Mouse (Mus musculus) myocyte (in vitro differentiated cells): ENCODE measurements around the gene Lap3. TPM values are rescaled to one million over a fixed set of nuclear protein-coding genes. Genes with fewer than 3 reads are reported as not detected.
A peak's percentile ranks its signal among the peaks of the same experiment; 100 is the strongest.

Source experiments
- H3K27me3 ChIP-seq: one replicate; pipeline ENCODE4 v1.6.1; 2011; ENCODE audit not compliant: control insufficient read depth, insufficient read depth, insufficient read length
- H3K36me3 ChIP-seq: one replicate; pipeline ENCODE4 v1.6.1; 2011; ENCODE audit not compliant: control insufficient read depth, insufficient read depth
- H3K4me2 ChIP-seq: one replicate; pipeline ENCODE4 v1.6.1; 2011; ENCODE audit warnings: low read depth, control low read depth
- H3K4me3 ChIP-seq: one replicate; pipeline ENCODE4 v1.5.1; 2011; ENCODE audit warnings: mild to moderate bottlenecking, control low read depth, moderate library complexity
- H3K79me2 ChIP-seq: one replicate; pipeline ENCODE4 v1.6.1; 2011; ENCODE audit not compliant: control insufficient read depth, insufficient read depth
- H3ac ChIP-seq: one replicate; pipeline ENCODE4 v1.6.1; 2011; ENCODE audit not compliant: control insufficient read depth, insufficient read length
- CEBPB ChIP-seq: IDR thresholded peaks from 2 replicates; pipeline ENCODE4 v1.6.1; 2011; ENCODE audit warnings: mild to moderate bottlenecking, moderate library complexity; ENCODE audit not compliant: poor library complexity, insufficient read depth, severe bottlenecking
- E2F4 ChIP-seq: IDR thresholded peaks from one replicate; pipeline ENCODE4 v1.6.1; 2011; ENCODE audit warnings: mild to moderate bottlenecking, control low read depth, moderate library complexity; ENCODE audit not compliant: insufficient read depth
- MAX ChIP-seq: IDR thresholded peaks from one replicate; pipeline ENCODE4 v1.6.1; 2011; ENCODE audit warnings: low read depth, mild to moderate bottlenecking, control low read depth
- MYOD1 ChIP-seq, 3 experiments: IDR thresholded peaks; one replicate each; pipeline ENCODE4 v1.6.1; 2011; ENCODE audit warnings: control low read depth in 2 of 3, low read depth in 2 of 3, mild to moderate bottlenecking in 2 of 3, moderate library complexity in 1 of 3; ENCODE audit not compliant: insufficient read length in 2 of 3, control insufficient read depth in 1 of 3
- MYOG ChIP-seq, 3 experiments: IDR thresholded peaks; one replicate each; pipeline ENCODE4 v1.6.1; 2011; ENCODE audit warnings: control low read depth in 2 of 3, low read depth in 2 of 3, mild to moderate bottlenecking in 2 of 3; ENCODE audit not compliant: insufficient read length in 2 of 3, control insufficient read depth in 1 of 3, insufficient read depth in 1 of 3
- POLR2A ChIP-seq: IDR thresholded peaks from one replicate; pipeline ENCODE4 v1.6.1; 2011; ENCODE audit warnings: low read depth, mild to moderate bottlenecking, control low read depth, moderate library complexity; ENCODE audit not compliant: insufficient read length
- POLR2AphosphoS2 ChIP-seq: IDR thresholded peaks from one replicate; pipeline ENCODE4 v1.6.1; 2011; ENCODE audit warnings: low read depth, control low read depth; ENCODE audit not compliant: insufficient read length
- REST ChIP-seq: IDR thresholded peaks from one replicate; pipeline ENCODE4 v1.6.1; 2011; ENCODE audit warnings: mild to moderate bottlenecking, control low read depth, moderate library complexity; ENCODE audit not compliant: insufficient read depth, insufficient read length
- SRF ChIP-seq: IDR thresholded peaks from one replicate; pipeline ENCODE4 v1.6.1; 2011; ENCODE audit warnings: low read depth; ENCODE audit not compliant: control insufficient read depth, insufficient read length
- TCF12 ChIP-seq: IDR thresholded peaks from one replicate; pipeline ENCODE4 v1.6.1; 2011; ENCODE audit warnings: mild to moderate bottlenecking, control low read depth; ENCODE audit not compliant: poor library complexity, insufficient read depth, severe bottlenecking
- TCF3 ChIP-seq: IDR thresholded peaks from one replicate; pipeline ENCODE4 v1.6.1; 2011; ENCODE audit warnings: low read depth, control low read depth; ENCODE audit not compliant: insufficient read length
- USF1 ChIP-seq: IDR thresholded peaks from one replicate; pipeline ENCODE4 v1.6.1; 2011; ENCODE audit warnings: low read depth, mild to moderate bottlenecking, control low read depth, moderate library complexity
- polyA plus RNA-seq: library from polyadenylated mRNA; unstranded; fragments of >200 nt; fragmentation: generic; extraction: Trizol; gene quantifications from one replicate; pipeline ENCODE4 v1.2.1, GENCODE M21; 2012; ENCODE audit warnings: missing spikeins

Gene Lap3
- polyA plus RNA-seq, 1 experiment: 70.5 TPM

GRCm38 (mm10) chr5:45449831-45450716, 43.1 kb upstream of the Lap3 start, which contains the start of gene Qdpr:
Qdpr (minus strand) TSS chr5:45450236.
- H3K4me2 ChIP-seq: peak within 1 kb of the TSS; percentile 95
- H3K79me2 ChIP-seq: no peaks in the 10 kb centered on the region
- TF ChIP-seq SRF (no peak), REST (no peak), MYOD1 (IDR thresholded peaks at IDR 0.05; ENCODE audit: control insufficient read depth in 1 of 3, insufficient read length in 2 of 3, low read depth in 2 of 3) (peak in 1 of 3 experiments; percentile 17), POLR2AphosphoS2 (peak; percentile 75), TCF12 (no peak), USF1 (peak; percentile 72), POLR2A (peak; percentile 84)
- no peaks in the 10 kb centered on the region for H3K27me3 ChIP-seq
- H3K36me3 ChIP-seq: no peaks in the 10 kb centered on the region
- peak within 1 kb of the TSS; percentile 1 for H3ac ChIP-seq
- H3K4me3 ChIP-seq: peak within 1 kb of the TSS; percentile 34

- no peak within 1 kb of the TSS for H3ac ChIP-seq
- H3K79me2 ChIP-seq: no peaks in the 10 kb centered on the region
- TF ChIP-seq POLR2A (no peak), TCF12 (no peak)
- no peaks in the 10 kb centered on the region for H3K36me3 ChIP-seq
- H3K4me3 ChIP-seq: no peak within 1 kb of the TSS
- H3K4me2 ChIP-seq: peak within 1 kb of the TSS; percentile 26
- H3K27me3 ChIP-seq: no peaks in the 10 kb centered on the region
Observed at GRCm38 (mm10) chr5:45453451-45453850, 39.7 kb upstream of the Lap3 start, which contains the start of gene Clrn2. Clrn2 (plus strand) TSS chr5:45453751.

- no peak for TF ChIP-seq POLR2A
- no peak for TF ChIP-seq MYOG (IDR thresholded peaks at IDR 0.05; ENCODE audit: control insufficient read depth in 1 of 3, insufficient read depth in 1 of 3, insufficient read length in 2 of 3, low read depth in 2 of 3)
- TF ChIP-seq MYOD1 (IDR thresholded peaks at IDR 0.05; ENCODE audit: control insufficient read depth in 1 of 3, insufficient read length in 2 of 3, low read depth in 2 of 3): no peak
- no peak for TF ChIP-seq USF1
- TF ChIP-seq CEBPB: no peak
- TF ChIP-seq SRF: no peak
- TF ChIP-seq E2F4: no peak
- TF ChIP-seq TCF3: no peak
- TF ChIP-seq REST: no peak
- TF ChIP-seq MAX: no peak
- TF ChIP-seq TCF12: no peak
- TF ChIP-seq POLR2AphosphoS2: no peak
- no peaks in the 10 kb centered on the region for H3K27me3 ChIP-seq
- no peaks in the 10 kb centered on the region for H3K36me3 ChIP-seq
- no peaks in the 10 kb centered on the region for H3K79me2 ChIP-seq
- no peak overlapping the region for H3K4me2 ChIP-seq
- H3ac ChIP-seq: no peak overlapping the region
- no peak overlapping the region for H3K4me3 ChIP-seq
Observed at GRCm38 (mm10) chr5:45454456-45454855, 38.7 kb upstream of the Lap3 start.

- Histone ChIP-seq H3K27me3 (no peaks in the 10 kb centered on the region), H3K36me3 (no peaks in the 10 kb centered on the region), H3K79me2 (no peaks in the 10 kb centered on the region), H3K4me2 (peak overlapping the region; percentile 77), H3ac (no peak overlapping the region), H3K4me3 (no peak overlapping the region)
- TF ChIP-seq E2F4: no peak
- TF ChIP-seq CEBPB: no peak; the same call in 1 of the 2 replicates
- TF ChIP-seq USF1: no peak
- no peak for TF ChIP-seq MYOD1 (IDR thresholded peaks at IDR 0.05; ENCODE audit: control insufficient read depth in 1 of 3, insufficient read length in 2 of 3, low read depth in 2 of 3)
- no peak for TF ChIP-seq REST
- no peak for TF ChIP-seq MYOG (IDR thresholded peaks at IDR 0.05; ENCODE audit: control insufficient read depth in 1 of 3, insufficient read depth in 1 of 3, insufficient read length in 2 of 3, low read depth in 2 of 3)
- no peak for TF ChIP-seq MAX
- TF ChIP-seq POLR2AphosphoS2: no peak
- TF ChIP-seq POLR2A: no peak
- no peak for TF ChIP-seq TCF3
Observed at GRCm38 (mm10) chr5:45472880-45473450, 20.2 kb upstream of the Lap3 start.

- Histone ChIP-seq H3K79me2 (no peaks in the 10 kb centered on the region), H3K4me3 (no peak overlapping the region), H3K27me3 (no peaks in the 10 kb centered on the region), H3K4me2 (peak overlapping the region; percentile 77), H3ac (no peak overlapping the region), H3K36me3 (no peaks in the 10 kb centered on the region)
- TF ChIP-seq SRF (no peak), MYOD1 (IDR thresholded peaks at IDR 0.05; ENCODE audit: control insufficient read depth in 1 of 3, insufficient read length in 2 of 3, low read depth in 2 of 3) (no peak), POLR2AphosphoS2 (no peak), USF1 (no peak), REST (no peak), MYOG (IDR thresholded peaks at IDR 0.05; ENCODE audit: control insufficient read depth in 1 of 3, insufficient read depth in 1 of 3, insufficient read length in 2 of 3, low read depth in 2 of 3) (no peak), TCF12 (no peak), POLR2A (no peak), E2F4 (no peak)
Observed at GRCm38 (mm10) chr5:45473521-45473920, 19.7 kb upstream of the Lap3 start.
